Mouse (Mus musculus) stomach, embryonic 16.5 days (tissue): ENCODE data around the gene Fxyd4. TPM values are rescaled to one million over a fixed set of nuclear protein-coding genes. Genes with fewer than 3 reads are reported as not detected.

Experiments
- ATAC-seq: fragments of 200-750 bp; cut with Nextera tagmentation; 2 replicates; pipeline ENCODE4 v1.8.0; 2017; ENCODE audit warnings: moderate number of reproducible peaks, moderate TSS enrichment; ENCODE audit not compliant: insufficient read depth, low FRiP score
- H3K27ac ChIP-seq: fragments of 300-500 bp; sonication (generic); 2 replicates; pipeline ENCODE4 v1.5.1; 2014; ENCODE audit warnings: low read length
- H3K27me3 ChIP-seq: fragments of 300-500 bp; sonication (generic); 2 replicates; pipeline ENCODE4 v1.6.1; 2014; ENCODE audit warnings: low read length, control low read depth, mixed read lengths; ENCODE audit not compliant: control insufficient read depth, insufficient read depth
- H3K36me3 ChIP-seq: fragments of 300-500 bp; sonication (generic); 2 replicates; pipeline ENCODE4 v1.6.1; 2014; ENCODE audit warnings: low read length; ENCODE audit not compliant: control insufficient read depth, insufficient read depth
- H3K4me1 ChIP-seq: fragments of 300-500 bp; sonication (generic); 2 replicates; pipeline ENCODE4 v1.6.1; 2014; ENCODE audit warnings: low read length, control low read depth, mixed read lengths; ENCODE audit not compliant: control insufficient read depth, insufficient read depth
- H3K4me2 ChIP-seq: fragments of 300-500 bp; sonication (generic); 2 replicates; pipeline ENCODE4 v1.6.1; 2014; ENCODE audit warnings: low read depth, low read length, mixed read lengths
- H3K4me3 ChIP-seq: fragments of 300-500 bp; sonication (generic); replicated peaks from 2 replicates; pipeline ENCODE4 v1.5.1; 2014; ENCODE audit warnings: mild to moderate bottlenecking, low read length
- H3K9ac ChIP-seq: fragments of 300-500 bp; sonication (generic); 2 replicates; pipeline ENCODE4 v1.6.1; 2014; ENCODE audit warnings: low read length
- H3K9me3 ChIP-seq: fragments of 300-500 bp; sonication (generic); replicated peaks from 2 replicates; pipeline ENCODE4 v1.6.1; 2016; ENCODE audit warnings: low read length, control low read depth; ENCODE audit not compliant: control insufficient read depth
- WGBS: fragments of 180-500 bp; shearing (Covaris S2); extraction: QIAGEN DNeasy Blood & Tissue Kit; methylation state at CpG from one replicate; pipeline ENCODE4 v1.1.7; 2014; 5-methylcytosine and 5-hydroxymethylcytosine counted together
- polyA plus RNA-seq: library from polyadenylated mRNA; unstranded; fragments of >200 nt; fragmentation: Nextera tagmentation; extraction: Ambion mirVana; gene quantifications from 2 replicates; pipeline ENCODE4 v1.2.1, GENCODE M21; 2015

Fxyd4 gene
- polyA plus RNA-seq, 1 experiment from 2014 or later: 2.4 TPM

- Histone ChIP-seq H3K27ac (no peak overlapping the region), H3K4me3 (no peak overlapping the region), H3K9me3 (no peaks in the 10 kb centered on the region), H3K27me3 (no peaks in the 10 kb centered on the region), H3K4me2 (no peak overlapping the region), H3K4me1 (no peaks in the 10 kb centered on the region), H3K9ac (no peak overlapping the region), H3K36me3 (no peaks in the 10 kb centered on the region)
- 75% methylated on average over 10 of the region's 10 CpGs for WGBS
- no peak for ATAC-seq
Observed at GRCm38 (mm10) chr6:117938951-117939350, 1.5 kb upstream of the Fxyd4 start.

GRCm38 (mm10) chr6:117935681-117936612 is 1.5 kb downstream of the Fxyd4 start:
- Histone ChIP-seq H3K36me3 (no peaks in the 10 kb centered on the region), H3K9ac (no peak overlapping the region), H3K27me3 (no peaks in the 10 kb centered on the region), H3K9me3 (no peaks in the 10 kb centered on the region), H3K4me3 (no peak overlapping the region), H3K4me2 (no peak overlapping the region), H3K4me1 (no peaks in the 10 kb centered on the region), H3K27ac (no peak overlapping the region)
- no peak for ATAC-seq
- WGBS: 81% methylated on average over 14 of the region's 14 CpGs

- Histone ChIP-seq H3K27me3 (no peaks in the 10 kb centered on the region), H3K4me3 (no peak overlapping the region), H3K27ac (no peak overlapping the region), H3K9me3 (no peaks in the 10 kb centered on the region), H3K36me3 (0 out of 2 replicates have a peak, but pooled peaks cover 4% of the 10 kb centered on the region), H3K4me1 (no peaks in the 10 kb centered on the region), H3K4me2 (no peak overlapping the region), H3K9ac (no peak overlapping the region)
- 81% methylated on average over 6 of the region's 6 CpGs for WGBS
- ATAC-seq: no peak
Observed at GRCm38 (mm10) chr6:117934301-117934700, 3.2 kb downstream of the Fxyd4 start.

- no peak for ATAC-seq
- Histone ChIP-seq H3K27ac (no peak overlapping the region), H3K27me3 (no peaks in the 10 kb centered on the region), H3K9me3 (no peaks in the 10 kb centered on the region), H3K9ac (no peak overlapping the region), H3K4me3 (no peak overlapping the region), H3K4me1 (no peaks in the 10 kb centered on the region), H3K4me2 (no peak overlapping the region), H3K36me3 (peaks cover 10% of the 10 kb centered on the region; the same call in 1 of the 2 replicates)
- 52% methylated on average over 11 of the region's 11 CpGs for WGBS
Observed at GRCm38 (mm10) chr6:117932325-117933051, 5.0 kb downstream of the Fxyd4 start.

DNA sequence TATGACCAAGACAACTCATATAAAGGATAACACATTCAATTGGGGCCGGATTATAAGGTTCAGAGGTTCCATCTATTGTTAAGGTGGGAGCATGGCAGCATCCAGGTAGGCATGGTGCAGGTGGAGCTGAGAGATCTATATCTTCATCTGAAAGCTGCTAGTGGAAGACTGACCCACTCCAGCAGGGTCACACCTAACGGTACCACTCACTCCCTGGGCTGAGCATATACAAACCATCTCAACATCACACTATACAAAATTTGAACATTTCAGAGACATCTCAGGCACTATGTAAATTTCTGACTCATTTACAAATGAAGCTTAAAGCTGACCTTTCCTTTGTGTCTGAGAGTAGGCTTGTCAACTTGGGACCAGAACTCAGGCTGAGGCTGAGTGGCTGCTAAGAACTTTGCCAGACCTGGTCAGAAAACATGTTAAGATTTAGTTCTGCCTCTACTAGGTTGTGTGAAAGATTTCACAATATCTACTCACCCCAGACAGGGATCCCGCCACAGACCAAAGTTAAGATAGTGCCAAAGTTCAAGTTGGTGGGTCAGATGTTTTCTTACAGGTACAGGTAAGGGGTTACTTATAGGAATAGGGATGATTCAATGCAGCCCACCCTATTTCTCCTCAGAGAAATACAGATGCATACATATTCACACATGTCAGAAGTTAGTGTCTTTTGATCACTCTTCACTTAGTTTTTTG is 7.4 kb downstream of the Fxyd4 start:
- H3K27ac ChIP-seq: no peak overlapping the region
- no peaks in the 10 kb centered on the region for H3K4me1 ChIP-seq
- no peaks in the 10 kb centered on the region for H3K9me3 ChIP-seq
- H3K4me3 ChIP-seq: no peak overlapping the region
- ATAC-seq: no peak
- H3K36me3 ChIP-seq: peaks cover 21% of the 10 kb centered on the region
- no peak overlapping the region for H3K4me2 ChIP-seq
- no peaks in the 10 kb centered on the region for H3K27me3 ChIP-seq
- 92% methylated on average over 3 of the region's 3 CpGs for WGBS
- no peak overlapping the region for H3K9ac ChIP-seq

DNA sequence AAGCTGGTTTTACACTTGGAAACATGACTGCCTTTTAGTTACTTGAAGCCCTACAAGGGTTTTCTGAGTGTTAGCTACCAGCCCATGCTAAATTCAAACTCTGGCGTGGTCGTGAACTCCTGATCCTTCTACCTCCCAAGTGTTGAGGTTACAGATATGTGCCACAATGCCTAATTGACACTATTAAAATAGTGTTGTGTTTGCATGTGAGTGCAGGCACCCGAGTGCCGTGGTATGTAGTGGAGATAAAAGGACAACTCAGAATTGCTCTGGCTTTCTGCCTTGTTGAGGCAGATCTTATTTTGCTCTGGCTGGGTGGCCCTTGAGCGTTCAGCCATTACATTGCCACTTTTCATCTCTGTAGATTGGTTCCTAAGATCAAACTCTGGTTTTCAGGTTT is 8.7 kb downstream of the Fxyd4 start:
- H3K4me1 ChIP-seq: no peaks in the 10 kb centered on the region
- 86% methylated on average over 5 of the region's 5 CpGs for WGBS
- H3K36me3 ChIP-seq: peaks cover 21% of the 10 kb centered on the region
- H3K27ac ChIP-seq: no peak overlapping the region
- H3K4me2 ChIP-seq: no peak overlapping the region
- H3K9ac ChIP-seq: no peak overlapping the region
- H3K9me3 ChIP-seq: no peaks in the 10 kb centered on the region
- no peak for ATAC-seq
- no peak overlapping the region for H3K4me3 ChIP-seq
- no peaks in the 10 kb centered on the region for H3K27me3 ChIP-seq

- Histone ChIP-seq H3K4me1 (no peaks in the 10 kb centered on the region), H3K36me3 (peaks cover 21% of the 10 kb centered on the region), H3K27me3 (no peaks in the 10 kb centered on the region), H3K9me3 (no peaks in the 10 kb centered on the region), H3K4me2 (no peak overlapping the region), H3K27ac (no peak overlapping the region), H3K4me3 (no peak overlapping the region), H3K9ac (no peak overlapping the region)
- ATAC-seq: no peak
- WGBS: 89% methylated on average over 7 of the region's 7 CpGs
Observed at GRCm38 (mm10) chr6:117927955-117928354, 9.5 kb downstream of the Fxyd4 start.

GRCm38 (mm10) chr6:117926871-117927491 is 10.5 kb downstream of the Fxyd4 start:
- Histone ChIP-seq H3K4me2 (no peak overlapping the region), H3K9ac (no peak overlapping the region), H3K27me3 (no peaks in the 10 kb centered on the region), H3K4me1 (no peaks in the 10 kb centered on the region), H3K9me3 (no peaks in the 10 kb centered on the region), H3K36me3 (peaks cover 23% of the 10 kb centered on the region), H3K4me3 (no peak overlapping the region), H3K27ac (no peak overlapping the region)
- WGBS: 69% methylated on average over 4 of the region's 4 CpGs
- no peak for ATAC-seq
